Mouse (Mus musculus) midbrain, embryonic 10.5 days (tissue): ENCODE measurements at regions not wholly inside any gene's neighbourhood (a gene's known extent, or its start where the extent isn't known, plus 50 kb on each side); places are given as distances from the start of the nearest gene placed in this dataset.

Experiments
- DNase-seq: peaks from one replicate; pipeline ENCODE4 v3.0.0-alpha.2; 2017; ENCODE audit warnings: low spot score
- H3K27ac ChIP-seq: fragments of 300-500 bp; sonication (generic); replicated peaks from 2 replicates; pipeline ENCODE4 v1.5.1; 2016; ENCODE audit warnings: mild to moderate bottlenecking
- H3K27me3 ChIP-seq: fragments of 300-500 bp; sonication (generic); 2 replicates; pipeline ENCODE4 v1.6.1; 2016; ENCODE audit warnings: low read depth, mild to moderate bottlenecking; ENCODE audit not compliant: poor library complexity, severe bottlenecking
- H3K36me3 ChIP-seq: fragments of 300-500 bp; sonication (generic); 2 replicates; pipeline ENCODE4 v1.6.1; 2016; ENCODE audit warnings: mild to moderate bottlenecking, moderate library complexity
- H3K4me1 ChIP-seq: fragments of 300-500 bp; sonication (generic); 2 replicates; pipeline ENCODE4 v1.6.1; 2016
- H3K4me3 ChIP-seq: fragments of 300-500 bp; sonication (generic); 2 replicates; pipeline ENCODE4 v1.5.1; 2016; ENCODE audit warnings: mild to moderate bottlenecking, moderate library complexity
- H3K9me3 ChIP-seq: fragments of 300-500 bp; sonication (generic); replicated peaks from 2 replicates; pipeline ENCODE4 v1.6.1; 2016; ENCODE audit warnings: mild to moderate bottlenecking
- WGBS: fragments of 180-500 bp; shearing (Covaris S2); methylation state at CpG from one replicate; pipeline ENCODE4 v1.1.7; 2016; 5-methylcytosine and 5-hydroxymethylcytosine counted together

GRCm38 (mm10) chr12:105092730-105093440 is 52.9 kb upstream of the Tcl1b2 start:
- Histone ChIP-seq H3K4me3 (no peak overlapping the region), H3K27me3 (peaks cover 35% of the 10 kb centered on the region), H3K36me3 (no peaks in the 10 kb centered on the region), H3K9me3 (0 out of 2 replicates have a peak, but pooled peaks cover 3% of the 10 kb centered on the region), H3K4me1 (peaks cover 41% of the 10 kb centered on the region), H3K27ac (peak overlapping the region; percentile 74)
- DNase-seq, result no peak
- WGBS, result 65% methylated on average over 9 of the region's 9 CpGs

GRCm38 (mm10) chr12:105093509-105093908 is 52.3 kb upstream of the Tcl1b2 start:
- H3K27ac ChIP-seq, result peak overlapping the region; percentile 74

More at GRCm38 (mm10) chr12:105093509-105093908, 52.3 kb upstream of the Tcl1b2 start:
- WGBS, result 61% methylated on average over 6 of the region's 6 CpGs
- Histone ChIP-seq H3K4me1 (peaks cover 35% of the 10 kb centered on the region), H3K36me3 (no peaks in the 10 kb centered on the region), H3K9me3 (0 out of 2 replicates have a peak, but pooled peaks cover 3% of the 10 kb centered on the region), H3K27me3 (peaks cover 29% of the 10 kb centered on the region), H3K4me3 (no peak overlapping the region)
- peak; percentile 35 for DNase-seq
